Mouse (Mus musculus): ENCODE results near the gene Srp54a. TPM values are rescaled to one million over a fixed set of nuclear protein-coding genes. Genes with fewer than 3 reads are reported as not detected.
A peak's percentile ranks its signal among the peaks of the same experiment; 100 is the strongest.
"Not testable (repeated sequence)": the region's sequence is repeated elsewhere in the genome, so short reads cannot be mapped to it uniquely, and the experiment has no call there.

Srp54a gene
- polyA plus RNA-seq (2014; fragmentation: Nextera tagmentation; extraction: Ambion mirVana), result 156 and 181 TPM in 2 replicates

GRCm38 (mm10) chr12:55079726-55080600, at the start of gene Srp54a, which contains the start of gene 2700097O09Rik:
Gene Srp54a (plus strand): TSS chr12:55080262.
Gene 2700097O09Rik (minus strand): TSS chr12:55080110.
- H3K9ac ChIP-seq (ENCODE audit: low read length), result peak within 1 kb of the TSS; percentile 62
- H3K27ac ChIP-seq (ENCODE audit: low read depth, low read length), result 0 out of 2 replicates have a peak within 1 kb of the TSS, but pooled peaks have one; percentile 46
- H3K4me1 ChIP-seq (replicated peaks; ENCODE audit: control insufficient read depth, insufficient read depth, low read length); H3K27me3 ChIP-seq (ENCODE audit: control insufficient read depth, insufficient read depth, low read length); H3K9me3 ChIP-seq (ENCODE audit: control insufficient read depth, low read length); H3K36me3 ChIP-seq (ENCODE audit: control insufficient read depth, insufficient read depth, low read length): not testable (repeated sequence)
- under 1% methylated on average over 55 of the region's 60 CpGs for WGBS
- peak within 1 kb of the TSS; percentile 56 for H3K4me3 ChIP-seq (ENCODE audit: low read depth, low read length)
- peak within 1 kb of the TSS; percentile 57 for H3K4me2 ChIP-seq (ENCODE audit: low read depth, low read length, severe bottlenecking)
- ATAC-seq (replicated peaks; ENCODE audit: low FRiP score) (peak; percentile 97), DNase-seq (ENCODE audit: low spot score) (peak; percentile 99)

- no peak for DNase-seq (ENCODE audit: low spot score)
- 86% methylated on average over 15 of the region's 15 CpGs for WGBS
- H3K4me1 ChIP-seq (replicated peaks; ENCODE audit: control insufficient read depth, insufficient read depth, low read length), result no peaks in the 10 kb centered on the region
Measured at GRCm38 (mm10) chr12:55041011-55041410, 39.1 kb upstream of the Srp54a start.

GRCm38 (mm10) chr12:55049731-55050353, 30.2 kb upstream of the Srp54a start:
- Histone ChIP-seq H3K36me3 (ENCODE audit: control insufficient read depth, insufficient read depth, low read length) (no peaks in the 10 kb centered on the region), H3K4me3 (ENCODE audit: low read depth, low read length) (no peak overlapping the region), H3K4me1 (replicated peaks; ENCODE audit: control insufficient read depth, insufficient read depth, low read length) (no peaks in the 10 kb centered on the region), H3K9me3 (ENCODE audit: control insufficient read depth, low read length) (no peaks in the 10 kb centered on the region), H3K9ac (ENCODE audit: low read length) (no peak overlapping the region), H3K27me3 (ENCODE audit: control insufficient read depth, insufficient read depth, low read length) (no peaks in the 10 kb centered on the region), H3K27ac (ENCODE audit: low read depth, low read length) (no peak overlapping the region), H3K4me2 (ENCODE audit: low read depth, low read length, severe bottlenecking) (no peak overlapping the region)
- 95% methylated on average over 8 of the region's 8 CpGs for WGBS
- DNase-seq (ENCODE audit: low spot score), result no peak
- no peak for ATAC-seq (replicated peaks; ENCODE audit: low FRiP score)

More at GRCm38 (mm10) chr12:55041011-55041410, 39.1 kb upstream of the Srp54a start:
- Histone ChIP-seq H3K4me3 (ENCODE audit: low read depth, low read length) (no peak overlapping the region), H3K9ac (ENCODE audit: low read length) (no peak overlapping the region), H3K36me3 (ENCODE audit: control insufficient read depth, insufficient read depth, low read length) (no peaks in the 10 kb centered on the region), H3K4me2 (ENCODE audit: low read depth, low read length, severe bottlenecking) (no peak overlapping the region), H3K27ac (ENCODE audit: low read depth, low read length) (no peak overlapping the region), H3K27me3 (ENCODE audit: control insufficient read depth, insufficient read depth, low read length) (no peaks in the 10 kb centered on the region), H3K9me3 (ENCODE audit: control insufficient read depth, low read length) (no peaks in the 10 kb centered on the region)
- no peak for ATAC-seq (replicated peaks; ENCODE audit: low FRiP score)

GRCm38 (mm10) chr12:55051210-55052173, 28.6 kb upstream of the Srp54a start:
- ATAC-seq (replicated peaks; ENCODE audit: low FRiP score) (no peak), DNase-seq (ENCODE audit: low spot score) (no peak)
- H3K36me3 ChIP-seq (ENCODE audit: control insufficient read depth, insufficient read depth, low read length), result no peaks in the 10 kb centered on the region
- H3K27ac ChIP-seq (ENCODE audit: low read depth, low read length), result no peak overlapping the region
- no peak overlapping the region for H3K4me3 ChIP-seq (ENCODE audit: low read depth, low read length)
- H3K9ac ChIP-seq (ENCODE audit: low read length), result no peak overlapping the region
- H3K4me1 ChIP-seq (replicated peaks; ENCODE audit: control insufficient read depth, insufficient read depth, low read length), result no peaks in the 10 kb centered on the region
- H3K27me3 ChIP-seq (ENCODE audit: control insufficient read depth, insufficient read depth, low read length), result no peaks in the 10 kb centered on the region
- H3K4me2 ChIP-seq (ENCODE audit: low read depth, low read length, severe bottlenecking), result no peak overlapping the region
- 94% methylated on average over 8 of the region's 8 CpGs for WGBS
- no peaks in the 10 kb centered on the region for H3K9me3 ChIP-seq (ENCODE audit: control insufficient read depth, low read length)

GRCm38 (mm10) chr12:55053267-55053666, 26.8 kb upstream of the Srp54a start:
- 92% methylated on average over 7 of the region's 7 CpGs for WGBS
- no peak for ATAC-seq (replicated peaks; ENCODE audit: low FRiP score)
- H3K27ac ChIP-seq (ENCODE audit: low read depth, low read length), result no peak overlapping the region

GRCm38 (mm10) chr12:55054551-55055241, 25.4 kb upstream of the Srp54a start:
- ATAC-seq (replicated peaks; ENCODE audit: low FRiP score), result no peak
- no peak for DNase-seq (ENCODE audit: low spot score)
- H3K4me3 ChIP-seq (ENCODE audit: low read depth, low read length), result no peak overlapping the region
- no peaks in the 10 kb centered on the region for H3K27me3 ChIP-seq (ENCODE audit: control insufficient read depth, insufficient read depth, low read length)
- no peak overlapping the region for H3K4me2 ChIP-seq (ENCODE audit: low read depth, low read length, severe bottlenecking)
- no peaks in the 10 kb centered on the region for H3K9me3 ChIP-seq (ENCODE audit: control insufficient read depth, low read length)
- WGBS, result 94% methylated on average over 2 of the region's 2 CpGs
- H3K27ac ChIP-seq (ENCODE audit: low read depth, low read length), result no peak overlapping the region
- H3K4me1 ChIP-seq (replicated peaks; ENCODE audit: control insufficient read depth, insufficient read depth, low read length), result no peaks in the 10 kb centered on the region
- H3K36me3 ChIP-seq (ENCODE audit: control insufficient read depth, insufficient read depth, low read length), result no peaks in the 10 kb centered on the region
- H3K9ac ChIP-seq (ENCODE audit: low read length), result no peak overlapping the region

More at GRCm38 (mm10) chr12:55053267-55053666, 26.8 kb upstream of the Srp54a start:
- Histone ChIP-seq H3K4me2 (ENCODE audit: low read depth, low read length, severe bottlenecking) (no peak overlapping the region), H3K4me1 (replicated peaks; ENCODE audit: control insufficient read depth, insufficient read depth, low read length) (no peaks in the 10 kb centered on the region), H3K4me3 (ENCODE audit: low read depth, low read length) (no peak overlapping the region), H3K9me3 (ENCODE audit: control insufficient read depth, low read length) (no peaks in the 10 kb centered on the region), H3K36me3 (ENCODE audit: control insufficient read depth, insufficient read depth, low read length) (no peaks in the 10 kb centered on the region), H3K27me3 (ENCODE audit: control insufficient read depth, insufficient read depth, low read length) (no peaks in the 10 kb centered on the region), H3K9ac (ENCODE audit: low read length) (no peak overlapping the region)
- DNase-seq (ENCODE audit: low spot score), result no peak

GRCm38 (mm10) chr12:55056703-55057102, 23.4 kb upstream of the Srp54a start:
- Histone ChIP-seq H3K9me3 (ENCODE audit: control insufficient read depth, low read length) (no peaks in the 10 kb centered on the region), H3K36me3 (ENCODE audit: control insufficient read depth, insufficient read depth, low read length) (no peaks in the 10 kb centered on the region), H3K27me3 (ENCODE audit: control insufficient read depth, insufficient read depth, low read length) (no peaks in the 10 kb centered on the region), H3K4me2 (ENCODE audit: low read depth, low read length, severe bottlenecking) (no peak overlapping the region), H3K27ac (ENCODE audit: low read depth, low read length) (no peak overlapping the region), H3K4me3 (ENCODE audit: low read depth, low read length) (no peak overlapping the region), H3K4me1 (replicated peaks; ENCODE audit: control insufficient read depth, insufficient read depth, low read length) (no peaks in the 10 kb centered on the region), H3K9ac (ENCODE audit: low read length) (no peak overlapping the region)
- no peak for ATAC-seq (replicated peaks; ENCODE audit: low FRiP score)
- DNase-seq (ENCODE audit: low spot score), result no peak
- WGBS, result 96% methylated on average over 2 of the region's 2 CpGs
